Mouse (Mus musculus): Measurements from ENCODE around the gene Brwd1. TPM values are rescaled to one million over a fixed set of nuclear protein-coding genes. Genes with fewer than 3 reads are reported as not detected.
"Not testable (repeated sequence)": the region's sequence is repeated elsewhere in the genome, so short reads cannot be mapped to it uniquely, and the experiment has no call there.

Brwd1 gene
- polyA plus RNA-seq, 1 experiment from 2014 or later, result 287 TPM

- WGBS, result 100% methylated on average over 2 of the region's 2 CpGs
- H3K27ac ChIP-seq; H3K27me3 ChIP-seq; H3K9me3 ChIP-seq; H3K36me3 ChIP-seq; H3K4me2 ChIP-seq (replicated peaks); H3K4me1 ChIP-seq (replicated peaks); ATAC-seq; H3K4me3 ChIP-seq (replicated peaks); H3K9ac ChIP-seq (replicated peaks): not testable (repeated sequence)
Observed at GRCm38 (mm10) chr16:95960689-95961088, 121.6 kb downstream of the Brwd1 start.

GRCm38 (mm10) chr16:95958080-95958479 lies 124.2 kb downstream of the Brwd1 start:
- Histone ChIP-seq H3K4me3 (replicated peaks) (no peak overlapping the region), H3K27ac (no peak overlapping the region), H3K9ac (replicated peaks) (no peak overlapping the region), H3K9me3 (peaks cover 4% of the 10 kb centered on the region; the same call in 1 of the 2 replicates), H3K27me3 (no peaks in the 10 kb centered on the region), H3K4me2 (replicated peaks) (no peak overlapping the region), H3K4me1 (replicated peaks) (no peaks in the 10 kb centered on the region), H3K36me3 (no peaks in the 10 kb centered on the region)
- ATAC-seq, result no peak
- WGBS, result 97% methylated on average over 8 of the region's 8 CpGs

- 68% methylated on average over 5 of the region's 5 CpGs for WGBS
Observed at GRCm38 (mm10) chr16:95956618-95957017, 125.7 kb downstream of the Brwd1 start.

GRCm38 (mm10) chr16:95955716-95956346 lies 126.5 kb downstream of the Brwd1 start:
- Histone ChIP-seq H3K9ac (replicated peaks) (no peak overlapping the region), H3K27ac (no peak overlapping the region), H3K4me3 (replicated peaks) (no peak overlapping the region), H3K36me3 (no peaks in the 10 kb centered on the region), H3K4me1 (replicated peaks) (no peaks in the 10 kb centered on the region), H3K9me3 (peaks cover 4% of the 10 kb centered on the region; the same call in 1 of the 2 replicates), H3K4me2 (replicated peaks) (no peak overlapping the region), H3K27me3 (no peaks in the 10 kb centered on the region)
- no peak for ATAC-seq
- WGBS, result 93% methylated on average over 5 of the region's 5 CpGs

More at GRCm38 (mm10) chr16:95956618-95957017, 125.7 kb downstream of the Brwd1 start:
- Histone ChIP-seq H3K27ac (no peak overlapping the region), H3K9me3 (peaks cover 4% of the 10 kb centered on the region; the same call in 1 of the 2 replicates), H3K36me3 (no peaks in the 10 kb centered on the region), H3K4me1 (replicated peaks) (no peaks in the 10 kb centered on the region), H3K4me3 (replicated peaks) (no peak overlapping the region), H3K4me2 (replicated peaks) (no peak overlapping the region), H3K9ac (replicated peaks) (no peak overlapping the region), H3K27me3 (no peaks in the 10 kb centered on the region)
- ATAC-seq, result no peak

- Histone ChIP-seq H3K27ac (no peak overlapping the region), H3K4me2 (replicated peaks) (no peak overlapping the region), H3K27me3 (no peaks in the 10 kb centered on the region), H3K4me1 (replicated peaks) (no peaks in the 10 kb centered on the region), H3K9ac (replicated peaks) (no peak overlapping the region), H3K36me3 (no peaks in the 10 kb centered on the region), H3K4me3 (replicated peaks) (no peak overlapping the region), H3K9me3 (peaks cover 4% of the 10 kb centered on the region; the same call in 1 of the 2 replicates)
- WGBS, result 88% methylated on average over 3 of the region's 3 CpGs
- no peak for ATAC-seq
Observed at GRCm38 (mm10) chr16:95954341-95954740, 128.0 kb downstream of the Brwd1 start.

- Histone ChIP-seq H3K27me3 (no peaks in the 10 kb centered on the region), H3K4me3 (replicated peaks) (no peak overlapping the region), H3K9me3 (peaks cover 4% of the 10 kb centered on the region; the same call in 1 of the 2 replicates), H3K27ac (no peak overlapping the region), H3K4me2 (replicated peaks) (no peak overlapping the region), H3K36me3 (no peaks in the 10 kb centered on the region), H3K4me1 (replicated peaks) (no peaks in the 10 kb centered on the region), H3K9ac (replicated peaks) (no peak overlapping the region)
- ATAC-seq, result no peak
- 95% methylated on average over 4 of the region's 4 CpGs for WGBS
Observed at GRCm38 (mm10) chr16:95953159-95953650, 129.1 kb downstream of the Brwd1 start.

GRCm38 (mm10) chr16:95951471-95951870 lies 130.9 kb downstream of the Brwd1 start:
- ATAC-seq, result no peak
- Histone ChIP-seq H3K9me3 (peaks cover 4% of the 10 kb centered on the region; the same call in 1 of the 2 replicates), H3K36me3 (no peaks in the 10 kb centered on the region), H3K4me2 (replicated peaks) (no peak overlapping the region), H3K27me3 (no peaks in the 10 kb centered on the region), H3K4me1 (replicated peaks) (no peaks in the 10 kb centered on the region), H3K4me3 (replicated peaks) (no peak overlapping the region), H3K27ac (no peak overlapping the region), H3K9ac (replicated peaks) (no peak overlapping the region)
- 100% methylated on average over 2 of the region's 2 CpGs for WGBS

- Histone ChIP-seq H3K9ac (replicated peaks) (no peak overlapping the region), H3K9me3 (no peaks in the 10 kb centered on the region), H3K4me1 (replicated peaks) (no peaks in the 10 kb centered on the region), H3K4me2 (replicated peaks) (no peak overlapping the region), H3K36me3 (no peaks in the 10 kb centered on the region), H3K4me3 (replicated peaks) (no peak overlapping the region), H3K27me3 (no peaks in the 10 kb centered on the region), H3K27ac (no peak overlapping the region)
- 31% methylated on average over 20 of the region's 20 CpGs for WGBS
- ATAC-seq, result no peak
Observed at GRCm38 (mm10) chr16:95945389-95946311, 136.7 kb downstream of the Brwd1 start.

- no peak overlapping the region for H3K9ac ChIP-seq (replicated peaks)
- no peak overlapping the region for H3K27ac ChIP-seq
- no peak overlapping the region for H3K4me3 ChIP-seq (replicated peaks)
- ATAC-seq, result no peak
- H3K9me3 ChIP-seq, result peaks cover 5% of the 10 kb centered on the region; the same call in 1 of the 2 replicates
- H3K4me1 ChIP-seq (replicated peaks), result no peaks in the 10 kb centered on the region
- H3K36me3 ChIP-seq, result no peaks in the 10 kb centered on the region
- 84% methylated on average over 6 of the region's 6 CpGs for WGBS
- H3K4me2 ChIP-seq (replicated peaks), result no peak overlapping the region
- no peaks in the 10 kb centered on the region for H3K27me3 ChIP-seq
Observed at GRCm38 (mm10) chr16:95943186-95943585, 139.1 kb downstream of the Brwd1 start.

Small RNA genes lying within 50 kb of the gene (microRNA-seq; reads per million reads assigned to microRNA genes)
- not detected for gene Gm27833

Other genes starting within 250 kb of the Brwd1 start
- gene Psmg1, start 91.6 kb downstream of the Brwd1 start, polyA plus RNA-seq (2015; fragmentation: Nextera tagmentation; extraction: Ambion mirVana), result 58.0 and 58.5 TPM in 2 replicates
- gene Hmgn1, start 45.2 kb upstream of the Brwd1 start, polyA plus RNA-seq (2015; fragmentation: Nextera tagmentation; extraction: Ambion mirVana), result 509 and 559 TPM in 2 replicates
- gene Wrb, start 62.9 kb upstream of the Brwd1 start, polyA plus RNA-seq (2015; fragmentation: Nextera tagmentation; extraction: Ambion mirVana), result 167 and 171 TPM in 2 replicates
- gene Lca5l, start 109.7 kb upstream of the Brwd1 start, polyA plus RNA-seq (2015; fragmentation: Nextera tagmentation; extraction: Ambion mirVana), result 1.6 and 1.8 TPM in 2 replicates
- 1.3 and 1.7 TPM in 2 replicates for gene Sh3bgr, start 117.9 kb upstream of the Brwd1 start, polyA plus RNA-seq (2015; fragmentation: Nextera tagmentation; extraction: Ambion mirVana)
- 1.5 and 1.6 TPM in 2 replicates for gene B3galt5, start 153.3 kb upstream of the Brwd1 start, polyA plus RNA-seq (2015; fragmentation: Nextera tagmentation; extraction: Ambion mirVana)

Data from midbrain, embryonic 13.5 days (tissue).